Mouse (Mus musculus) small intestine, adult 2 months (tissue): ENCODE results near the gene Atp4b. TPM values are rescaled to one million over a fixed set of nuclear protein-coding genes. Genes with fewer than 3 reads are reported as not detected.
A peak's percentile ranks its signal among the peaks of the same experiment; 100 is the strongest.

ENCODE experiments used
- H3K27ac ChIP-seq: fragments of 200-500 bp; 2 replicates; pipeline ENCODE4 v1.5.1; 2012; ENCODE audit warnings: low read depth, low read length, control low read depth, inconsistent platforms; ENCODE audit not compliant: insufficient read depth
- H3K27me3 ChIP-seq: fragments of 200-500 bp; 2 replicates; pipeline ENCODE4 v1.6.1; 2012; ENCODE audit warnings: mild to moderate bottlenecking, moderate library complexity, low read length, inconsistent platforms; ENCODE audit not compliant: control insufficient read depth, insufficient read depth
- H3K36me3 ChIP-seq: fragments of 200-500 bp; 2 replicates; pipeline ENCODE4 v1.6.1; 2012; ENCODE audit warnings: mild to moderate bottlenecking, low read length, control low read depth, inconsistent platforms; ENCODE audit not compliant: control insufficient read depth, insufficient read depth
- H3K4me1 ChIP-seq: fragments of 200-500 bp; 2 replicates; pipeline ENCODE4 v1.6.1; 2012; ENCODE audit warnings: low read length, inconsistent platforms, mixed read lengths; ENCODE audit not compliant: control insufficient read depth, insufficient read depth, insufficient read length
- H3K4me3 ChIP-seq: fragments of 200-500 bp; 2 replicates; pipeline ENCODE4 v1.5.1; 2012; ENCODE audit warnings: low read depth, mild to moderate bottlenecking, control low read depth, inconsistent platforms, low read length, moderate library complexity
- CTCF ChIP-seq: fragments of 200-500 bp; IDR thresholded peaks from 2 replicates; pipeline ENCODE4 v1.5.1; 2012; ENCODE audit warnings: low read depth, mild to moderate bottlenecking, control low read depth, inconsistent platforms, low read length, moderate library complexity, mixed read lengths; ENCODE audit not compliant: insufficient replicate concordance, insufficient read length; ENCODE audit errors: extremely low read depth
- POLR2A ChIP-seq: fragments of 200-500 bp; IDR thresholded peaks from 2 replicates; pipeline ENCODE4 v1.6.1; 2012; ENCODE audit warnings: low read depth, mild to moderate bottlenecking, control low read depth, inconsistent platforms, low read length, moderate library complexity
- WGBS: fragments of 180-500 bp; shearing (Covaris S2); methylation state at CpG from one replicate; pipeline ENCODE4 v1.1.7; 2018; 5-methylcytosine and 5-hydroxymethylcytosine counted together
- polyA plus RNA-seq: library from polyadenylated mRNA; depleted of rRNA; stranded (reverse); fragments of >200 nt; gene quantifications from 2 replicates; pipeline ENCODE4 v1.2.3, GENCODE M21; 2012

The Atp4b gene
- polyA plus RNA-seq, 1 experiment, result 0.13 TPM

DNA sequence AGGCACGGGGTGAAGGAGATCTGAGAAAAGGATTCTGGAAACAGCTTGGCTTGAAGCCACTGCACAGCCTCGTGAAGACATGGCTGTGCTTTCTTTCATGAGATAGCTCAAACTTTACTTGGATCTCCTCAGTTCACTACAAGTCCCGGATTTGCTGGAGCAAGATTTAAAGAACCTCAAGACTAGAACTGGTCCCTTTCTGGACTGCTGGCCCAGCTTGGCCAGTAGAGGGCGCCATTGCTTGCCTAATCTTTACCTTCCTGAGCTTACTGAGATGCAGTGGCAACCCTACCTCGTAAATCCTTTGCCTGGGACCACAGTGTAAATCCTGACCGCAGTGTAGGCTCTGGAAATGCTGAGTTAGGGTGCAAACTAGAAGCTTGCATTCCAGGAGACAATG is 15.0 kb upstream of the Atp4b start:
- Histone ChIP-seq H3K4me3 (no peak overlapping the region), H3K27me3 (no peaks in the 10 kb centered on the region), H3K4me1 (no peaks in the 10 kb centered on the region; the same call in 1 of the 2 replicates), H3K27ac (no peak overlapping the region), H3K36me3 (no peaks in the 10 kb centered on the region)
- peak; percentile 92; the same call in 1 of the 2 replicates for TF ChIP-seq CTCF
- no peak for TF ChIP-seq POLR2A
- 22% methylated on average over 6 of the region's 6 CpGs for WGBS

DNA sequence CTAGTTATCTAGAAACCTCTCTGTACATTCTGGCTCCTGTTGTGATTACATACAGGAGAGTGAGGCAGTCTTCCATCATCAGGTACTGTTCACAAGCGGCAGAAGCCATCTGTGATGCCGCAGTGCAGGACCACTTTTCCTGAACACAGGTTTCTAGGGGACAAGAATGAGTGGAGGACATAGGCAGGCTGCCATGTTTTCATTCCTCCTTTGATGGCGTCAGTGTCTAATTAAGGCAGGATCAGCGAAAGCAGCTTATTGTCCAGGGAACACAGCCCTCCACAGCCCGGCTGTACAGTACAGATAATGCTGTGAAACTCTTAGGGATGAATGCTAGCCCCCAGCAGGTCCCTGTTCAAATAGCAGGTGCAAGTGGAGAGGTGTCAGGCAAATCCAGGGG is 9.4 kb upstream of the Atp4b start:
- TF ChIP-seq POLR2A, result no peak
- no peak for TF ChIP-seq CTCF
- 82% methylated on average over 5 of the region's 5 CpGs for WGBS

DNA sequence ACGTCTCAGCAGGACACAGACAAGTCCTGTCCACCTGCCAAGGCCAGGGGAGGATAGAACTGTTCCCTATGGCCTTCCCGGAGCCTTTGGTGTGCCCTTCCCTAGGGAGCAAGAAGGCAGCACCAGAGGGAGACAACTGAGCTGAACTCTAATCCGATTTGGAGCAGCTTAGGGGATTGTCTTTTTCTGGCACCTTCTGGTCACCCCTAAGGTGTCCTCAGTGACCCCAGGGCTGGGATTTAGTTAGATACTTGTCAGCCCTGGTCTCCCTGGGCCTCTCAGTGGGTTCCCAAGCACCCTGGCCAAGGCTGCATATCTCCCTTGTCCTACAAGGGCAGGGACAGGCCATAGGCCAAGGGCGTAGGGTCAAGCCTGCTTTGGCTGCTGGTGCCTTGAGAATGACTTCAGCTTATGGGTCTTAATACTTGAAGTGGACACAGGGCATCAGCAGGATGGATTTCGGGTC is 8.1 kb upstream of the Atp4b start, which contains the start of gene Grk1:
TSS of gene Grk1 (plus strand) at position 416 of the 466 bp plus-strand sequence.
- WGBS, result 73% methylated on average over 5 of the region's 5 CpGs

More for the DNA sequence above, 9.4 kb upstream of the Atp4b start:
- no peak overlapping the region for H3K27ac ChIP-seq
- H3K36me3 ChIP-seq, result no peaks in the 10 kb centered on the region
- H3K4me3 ChIP-seq, result no peak overlapping the region
- H3K4me1 ChIP-seq, result no peaks in the 10 kb centered on the region
- H3K27me3 ChIP-seq, result peaks cover 3% of the 10 kb centered on the region; the same call in 1 of the 2 replicates

DNA sequence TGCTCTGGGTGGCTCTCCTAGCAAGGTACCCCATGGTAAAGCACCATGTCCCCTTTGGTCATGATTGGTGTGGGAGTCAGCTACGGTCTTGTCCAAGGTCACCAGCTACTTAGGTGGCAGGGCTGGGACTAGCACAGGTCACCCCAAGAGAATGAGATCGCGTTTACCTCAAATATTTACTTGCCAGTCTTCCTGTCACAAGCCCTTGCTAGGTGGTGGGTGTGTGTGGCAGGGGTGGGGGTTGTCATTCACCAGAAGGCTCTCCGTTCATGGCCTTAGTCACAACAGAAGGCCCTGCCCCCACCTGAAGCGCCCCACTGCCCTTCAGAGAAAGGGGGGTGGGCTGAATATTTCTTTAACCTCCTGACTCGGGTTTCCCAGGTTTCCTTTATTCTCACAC is 6.9 kb upstream of the Atp4b start:
- TF ChIP-seq CTCF (no peak), POLR2A (no peak)
- 36% methylated on average over 6 of the region's 6 CpGs for WGBS
- Histone ChIP-seq H3K4me1 (no peaks in the 10 kb centered on the region), H3K4me3 (no peak overlapping the region), H3K27me3 (peaks cover 3% of the 10 kb centered on the region; the same call in 1 of the 2 replicates), H3K36me3 (no peaks in the 10 kb centered on the region), H3K27ac (no peak overlapping the region)

More for the DNA sequence above, 8.1 kb upstream of the Atp4b start, which contains the start of gene Grk1:
- TF ChIP-seq POLR2A (no peak), CTCF (no peak)
- H3K27me3 ChIP-seq, result peaks cover 3% of the 10 kb centered on the region; the same call in 1 of the 2 replicates
- no peak within 1 kb of the TSS for H3K27ac ChIP-seq
- H3K4me3 ChIP-seq, result no peak within 1 kb of the TSS
- H3K4me1 ChIP-seq, result no peaks in the 10 kb centered on the region
- no peaks in the 10 kb centered on the region for H3K36me3 ChIP-seq

GRCm38 (mm10) chr8:13393869-13394268 is 2.8 kb downstream of the Atp4b start:
- Histone ChIP-seq H3K4me1 (no peaks in the 10 kb centered on the region), H3K4me3 (no peak overlapping the region), H3K36me3 (no peaks in the 10 kb centered on the region), H3K27ac (no peak overlapping the region), H3K27me3 (no peaks in the 10 kb centered on the region)
- TF ChIP-seq CTCF (no peak), POLR2A (no peak)
- 60% methylated on average over 7 of the region's 7 CpGs for WGBS

DNA sequence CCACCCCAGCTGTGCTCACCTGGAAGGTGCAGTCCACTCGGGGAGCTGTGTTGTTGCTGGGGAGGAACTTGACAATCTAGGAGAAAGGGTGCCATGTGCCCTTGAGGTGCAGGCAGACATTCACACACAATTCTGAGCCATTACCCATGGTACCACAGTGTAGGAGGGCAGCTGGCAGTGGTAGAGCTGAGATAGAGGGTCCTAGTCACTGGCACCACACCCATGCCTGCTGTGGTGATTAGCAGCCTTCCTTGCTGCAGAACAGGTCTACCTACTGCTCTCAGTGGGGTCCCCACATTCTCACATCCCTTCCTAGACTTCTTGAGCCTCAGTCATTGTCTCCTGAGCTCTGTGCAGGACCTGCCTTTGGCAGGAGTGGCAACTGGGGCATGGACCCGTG is 7.9 kb downstream of the Atp4b start:
- H3K27me3 ChIP-seq, result no peaks in the 10 kb centered on the region
- 32% methylated on average over 2 of the region's 2 CpGs for WGBS
- H3K27ac ChIP-seq, result no peak overlapping the region
- TF ChIP-seq CTCF (no peak), POLR2A (no peak)
- H3K36me3 ChIP-seq, result no peaks in the 10 kb centered on the region
- H3K4me1 ChIP-seq, result no peaks in the 10 kb centered on the region
- H3K4me3 ChIP-seq, result no peak overlapping the region

GRCm38 (mm10) chr8:13387728-13388127 is 8.9 kb downstream of the Atp4b start:
- Histone ChIP-seq H3K4me3 (no peak overlapping the region), H3K27me3 (no peaks in the 10 kb centered on the region), H3K36me3 (no peaks in the 10 kb centered on the region), H3K27ac (no peak overlapping the region), H3K4me1 (no peaks in the 10 kb centered on the region; the same call in 1 of the 2 replicates)
- 68% methylated on average over 8 of the region's 8 CpGs for WGBS
- TF ChIP-seq POLR2A (no peak), CTCF (no peak)
